Mouse (Mus musculus): ENCODE data around the gene Hlcs.

DNA sequence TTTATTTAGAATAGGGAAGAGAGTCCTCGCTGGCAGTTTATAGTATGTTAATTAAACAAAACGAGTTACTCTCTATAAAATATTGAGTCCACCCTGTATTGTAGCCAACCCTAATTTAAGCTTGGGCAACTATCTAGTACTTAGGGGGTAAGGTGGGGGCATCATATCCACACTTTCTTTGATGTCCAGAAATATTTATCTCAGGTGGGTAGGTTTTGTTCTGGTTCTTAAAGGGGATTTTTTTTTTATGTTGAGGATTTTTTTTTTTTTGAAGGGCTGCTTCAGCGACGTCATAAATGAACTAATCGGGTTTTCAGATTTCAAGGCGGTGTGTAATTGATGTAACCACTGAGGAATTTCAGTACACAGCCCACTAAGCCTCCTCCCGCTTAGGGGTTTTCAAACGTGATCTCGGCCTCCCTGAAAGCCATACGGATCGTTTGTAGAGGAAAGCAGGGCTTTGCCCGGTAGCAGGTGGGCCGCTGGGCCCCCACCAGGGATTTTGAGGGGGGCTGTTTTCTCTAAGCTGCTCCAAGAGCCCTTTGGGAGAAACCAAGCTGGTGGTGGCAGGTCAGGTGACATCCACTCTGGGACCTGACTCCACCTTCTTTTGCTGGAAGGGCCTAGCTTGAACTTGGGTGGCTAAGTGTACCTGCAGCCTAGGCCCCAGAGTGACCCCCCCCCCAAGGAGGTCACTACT lies 233.4 kb downstream of the Hlcs start:
- no peak for TF ChIP-seq POLR2A (IDR thresholded peaks at IDR 0.05; ENCODE audit: borderline replicate concordance, extremely low read depth, insufficient read depth, insufficient read length, poor library complexity, severe bottlenecking)
- TF ChIP-seq CTCF (IDR thresholded peaks at IDR 0.05; ENCODE audit: borderline replicate concordance, extremely low read depth, insufficient read depth, insufficient read length): no peak
